Mouse (Mus musculus) hindbrain, embryonic 12.5 days (tissue): ENCODE measurements around the gene Slc38a10. TPM values are rescaled to one million over a fixed set of nuclear protein-coding genes. Genes with fewer than 3 reads are reported as not detected.

Source experiments
- ATAC-seq: fragments of 200-750 bp; cut with Nextera tagmentation; 2 replicates; pipeline ENCODE4 v1.8.0; 2017; ENCODE audit warnings: moderate TSS enrichment; ENCODE audit not compliant: low FRiP score
- H3K27ac ChIP-seq: fragments of 300-500 bp; sonication (generic); 2 replicates; pipeline ENCODE4 v1.5.1; 2016; ENCODE audit warnings: mild to moderate bottlenecking
- H3K27me3 ChIP-seq: fragments of 300-500 bp; sonication (generic); 2 replicates; pipeline ENCODE4 v1.6.1; 2016; ENCODE audit warnings: mild to moderate bottlenecking
- H3K36me3 ChIP-seq: fragments of 300-500 bp; sonication (generic); 2 replicates; pipeline ENCODE4 v1.6.1; 2016; ENCODE audit warnings: mild to moderate bottlenecking
- H3K4me1 ChIP-seq: fragments of 300-500 bp; sonication (generic); 2 replicates; pipeline ENCODE4 v1.6.1; 2016
- H3K4me2 ChIP-seq: fragments of 300-500 bp; sonication (generic); replicated peaks from 2 replicates; pipeline ENCODE4 v1.6.1; 2016; ENCODE audit warnings: mild to moderate bottlenecking
- H3K4me3 ChIP-seq: fragments of 300-500 bp; sonication (generic); 2 replicates; pipeline ENCODE4 v1.5.1; 2016; ENCODE audit warnings: mild to moderate bottlenecking
- H3K9ac ChIP-seq: fragments of 300-500 bp; sonication (generic); 2 replicates; pipeline ENCODE4 v1.6.1; 2016; ENCODE audit warnings: mild to moderate bottlenecking, moderate library complexity
- H3K9me3 ChIP-seq: fragments of 300-500 bp; sonication (generic); replicated peaks from 2 replicates; pipeline ENCODE4 v1.6.1; 2016; ENCODE audit warnings: mild to moderate bottlenecking
- WGBS: fragments of 180-500 bp; shearing (Covaris S2); methylation state at CpG from one replicate; pipeline ENCODE4 v1.1.7; 2016; 5-methylcytosine and 5-hydroxymethylcytosine counted together
- polyA plus RNA-seq: library from polyadenylated mRNA; unstranded; fragments of >200 nt; fragmentation: Nextera tagmentation; extraction: Ambion mirVana; gene quantifications from 2 replicates; pipeline ENCODE4 v1.2.1, GENCODE M21; 2016

The Slc38a10 gene
- 121 and 125 TPM in 2 replicates for polyA plus RNA-seq

GRCm38 (mm10) chr11:120151113-120151494, at the start of gene Slc38a10:
Gene Slc38a10 (minus strand): TSS chr11:120151346.
- H3K27ac ChIP-seq: peak within 1 kb of the TSS; percentile 83
- no peaks in the 10 kb centered on the region for H3K27me3 ChIP-seq
- H3K9ac ChIP-seq: peak within 1 kb of the TSS; percentile 83
- peak within 1 kb of the TSS; percentile 78 for H3K4me2 ChIP-seq
- under 1% methylated on average over 28 of the region's 28 CpGs for WGBS
- H3K9me3 ChIP-seq: no peaks in the 10 kb centered on the region
- H3K4me3 ChIP-seq: peak within 1 kb of the TSS; percentile 89
- H3K4me1 ChIP-seq: peaks cover 23% of the 10 kb centered on the region
- ATAC-seq: peak; percentile 97
- H3K36me3 ChIP-seq: no peaks in the 10 kb centered on the region

- Histone ChIP-seq H3K4me2 (no peak overlapping the region), H3K36me3 (no peaks in the 10 kb centered on the region), H3K4me1 (0 out of 2 replicates have a peak, but pooled peaks cover 3% of the 10 kb centered on the region), H3K27ac (no peak overlapping the region), H3K4me3 (no peak overlapping the region), H3K9me3 (no peaks in the 10 kb centered on the region), H3K27me3 (no peaks in the 10 kb centered on the region), H3K9ac (no peak overlapping the region)
- 79% methylated on average over 6 of the region's 6 CpGs for WGBS
- no peak for ATAC-seq
Observed at GRCm38 (mm10) chr11:120200621-120201020, 49.5 kb upstream of the Slc38a10 start.

- no peak overlapping the region for H3K4me2 ChIP-seq
- H3K4me3 ChIP-seq: no peak overlapping the region
- no peak overlapping the region for H3K27ac ChIP-seq
- H3K9ac ChIP-seq: no peak overlapping the region
- no peaks in the 10 kb centered on the region for H3K27me3 ChIP-seq
- ATAC-seq: no peak
- WGBS: 69% methylated on average over 7 of the region's 7 CpGs
- H3K9me3 ChIP-seq: no peaks in the 10 kb centered on the region
- H3K36me3 ChIP-seq: no peaks in the 10 kb centered on the region
- 0 out of 2 replicates have a peak, but pooled peaks cover 3% of the 10 kb centered on the region for H3K4me1 ChIP-seq
Observed at GRCm38 (mm10) chr11:120199766-120200165, 48.6 kb upstream of the Slc38a10 start.

DNA sequence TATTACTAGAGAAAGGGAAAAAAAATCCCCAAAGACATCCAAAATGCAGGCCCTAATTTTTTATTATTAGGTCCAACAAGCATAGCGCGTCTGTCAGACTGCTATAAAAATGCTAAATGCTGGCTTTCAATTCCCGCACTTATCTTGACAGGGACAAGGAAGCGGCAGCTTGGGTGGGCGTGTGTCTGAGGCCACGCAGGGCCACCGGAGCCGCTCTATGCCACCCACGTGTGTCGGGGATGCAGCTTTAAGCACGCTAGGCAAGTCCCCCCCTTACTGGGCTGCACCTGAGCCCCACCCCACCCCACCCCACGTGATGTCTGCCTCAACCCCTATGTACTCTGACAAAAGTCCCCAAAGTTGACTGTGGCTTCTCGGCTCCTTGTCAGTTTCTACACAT, 47.7 kb upstream of the Slc38a10 start:
- Histone ChIP-seq H3K4me2 (no peak overlapping the region), H3K9me3 (no peaks in the 10 kb centered on the region), H3K4me3 (no peak overlapping the region), H3K9ac (no peak overlapping the region), H3K27ac (no peak overlapping the region), H3K4me1 (0 out of 2 replicates have a peak, but pooled peaks cover 3% of the 10 kb centered on the region), H3K36me3 (no peaks in the 10 kb centered on the region), H3K27me3 (no peaks in the 10 kb centered on the region)
- 36% methylated on average over 13 of the region's 13 CpGs for WGBS
- ATAC-seq: no peak

DNA sequence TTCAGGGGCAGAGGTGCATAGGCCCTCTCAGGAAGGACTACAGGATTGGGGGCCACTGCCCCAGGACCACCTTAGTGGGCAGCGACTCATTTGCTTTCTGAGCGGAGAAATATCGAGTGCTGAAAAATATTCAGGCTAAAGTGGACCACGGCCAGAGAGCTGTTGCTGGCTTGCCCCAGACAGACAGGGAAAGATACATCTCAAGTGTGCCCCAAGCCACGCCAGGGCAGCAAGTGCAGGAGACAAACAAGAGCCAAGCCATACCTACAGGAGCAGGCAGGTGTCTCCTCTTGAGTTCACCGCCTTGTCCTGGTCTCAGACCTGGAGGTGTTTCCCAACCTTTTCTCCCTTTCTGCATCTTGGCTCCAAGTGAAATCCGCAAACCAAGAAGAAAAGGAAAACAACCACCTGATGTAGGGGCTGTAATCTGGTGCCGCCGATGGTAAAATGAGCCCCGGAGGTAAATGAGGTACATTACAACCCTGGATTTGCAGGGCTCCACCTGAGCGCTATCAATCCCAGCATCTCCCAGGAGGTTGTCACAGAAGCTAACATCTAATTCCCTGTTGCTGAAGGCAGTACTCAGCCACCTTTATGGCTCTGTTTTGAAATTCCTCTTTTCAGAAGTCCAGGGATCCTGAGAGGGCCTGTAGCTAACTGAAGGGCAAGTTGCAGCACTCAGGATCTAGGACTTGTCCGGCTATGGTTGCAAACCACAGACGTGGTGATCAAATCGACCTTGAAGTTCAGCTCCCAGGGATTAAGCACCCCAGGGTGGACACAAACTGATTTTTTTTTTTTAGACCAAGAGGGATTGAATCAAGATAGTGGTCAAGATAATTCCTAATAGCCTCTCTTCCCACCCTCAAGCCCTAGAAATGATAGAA, 39.6 kb upstream of the Slc38a10 start:
- H3K4me1 ChIP-seq: peaks cover 24% of the 10 kb centered on the region
- peak overlapping the region; percentile 96 for H3K4me2 ChIP-seq
- WGBS: 33% methylated on average over 14 of the region's 14 CpGs
- no peaks in the 10 kb centered on the region for H3K36me3 ChIP-seq
- ATAC-seq: no peak
- peak overlapping the region; percentile 58 for H3K9ac ChIP-seq
- H3K9me3 ChIP-seq: no peaks in the 10 kb centered on the region
- peak overlapping the region; percentile 22 for H3K4me3 ChIP-seq
- peak overlapping the region; percentile 98; the same call in 1 of the 2 replicates for H3K27ac ChIP-seq
- 0 out of 2 replicates have a peak, but pooled peaks cover 4% of the 10 kb centered on the region for H3K27me3 ChIP-seq

GRCm38 (mm10) chr11:120189459-120190312, 38.5 kb upstream of the Slc38a10 start:
- H3K4me3 ChIP-seq: peak overlapping the region; percentile 61
- peak overlapping the region; percentile 93 for H3K9ac ChIP-seq
- no peaks in the 10 kb centered on the region for H3K36me3 ChIP-seq
- 0 out of 2 replicates have a peak, but pooled peaks cover 4% of the 10 kb centered on the region for H3K27me3 ChIP-seq
- peak overlapping the region; percentile 98 for H3K27ac ChIP-seq
- H3K4me2 ChIP-seq: peak overlapping the region; percentile 96
- peak; percentile 92 for ATAC-seq
- H3K9me3 ChIP-seq: no peaks in the 10 kb centered on the region
- peaks cover 35% of the 10 kb centered on the region for H3K4me1 ChIP-seq
- WGBS: under 1% methylated on average over 65 of the region's 68 CpGs

- under 1% methylated on average over 41 of the region's 41 CpGs for WGBS
- ATAC-seq: no peak
- Histone ChIP-seq H3K4me1 (peaks cover 44% of the 10 kb centered on the region), H3K9ac (peak overlapping the region; percentile 93), H3K27ac (peak overlapping the region; percentile 98), H3K9me3 (no peaks in the 10 kb centered on the region), H3K27me3 (0 out of 2 replicates have a peak, but pooled peaks cover 4% of the 10 kb centered on the region), H3K4me2 (peak overlapping the region; percentile 96), H3K4me3 (peak overlapping the region; percentile 61), H3K36me3 (no peaks in the 10 kb centered on the region)
Observed at GRCm38 (mm10) chr11:120188481-120189441, 37.6 kb upstream of the Slc38a10 start.

GRCm38 (mm10) chr11:120188102-120188480, 36.9 kb upstream of the Slc38a10 start:
- peaks cover 51% of the 10 kb centered on the region for H3K4me1 ChIP-seq
- peak overlapping the region; percentile 61 for H3K4me3 ChIP-seq
- H3K9ac ChIP-seq: peak overlapping the region; percentile 93
- ATAC-seq: no peak
- H3K36me3 ChIP-seq: no peaks in the 10 kb centered on the region
- 0 out of 2 replicates have a peak, but pooled peaks cover 4% of the 10 kb centered on the region for H3K27me3 ChIP-seq
- peak overlapping the region; percentile 98 for H3K27ac ChIP-seq
- 0% methylated on average over 24 of the region's 24 CpGs for WGBS
- peak overlapping the region; percentile 96 for H3K4me2 ChIP-seq
- no peaks in the 10 kb centered on the region for H3K9me3 ChIP-seq

DNA sequence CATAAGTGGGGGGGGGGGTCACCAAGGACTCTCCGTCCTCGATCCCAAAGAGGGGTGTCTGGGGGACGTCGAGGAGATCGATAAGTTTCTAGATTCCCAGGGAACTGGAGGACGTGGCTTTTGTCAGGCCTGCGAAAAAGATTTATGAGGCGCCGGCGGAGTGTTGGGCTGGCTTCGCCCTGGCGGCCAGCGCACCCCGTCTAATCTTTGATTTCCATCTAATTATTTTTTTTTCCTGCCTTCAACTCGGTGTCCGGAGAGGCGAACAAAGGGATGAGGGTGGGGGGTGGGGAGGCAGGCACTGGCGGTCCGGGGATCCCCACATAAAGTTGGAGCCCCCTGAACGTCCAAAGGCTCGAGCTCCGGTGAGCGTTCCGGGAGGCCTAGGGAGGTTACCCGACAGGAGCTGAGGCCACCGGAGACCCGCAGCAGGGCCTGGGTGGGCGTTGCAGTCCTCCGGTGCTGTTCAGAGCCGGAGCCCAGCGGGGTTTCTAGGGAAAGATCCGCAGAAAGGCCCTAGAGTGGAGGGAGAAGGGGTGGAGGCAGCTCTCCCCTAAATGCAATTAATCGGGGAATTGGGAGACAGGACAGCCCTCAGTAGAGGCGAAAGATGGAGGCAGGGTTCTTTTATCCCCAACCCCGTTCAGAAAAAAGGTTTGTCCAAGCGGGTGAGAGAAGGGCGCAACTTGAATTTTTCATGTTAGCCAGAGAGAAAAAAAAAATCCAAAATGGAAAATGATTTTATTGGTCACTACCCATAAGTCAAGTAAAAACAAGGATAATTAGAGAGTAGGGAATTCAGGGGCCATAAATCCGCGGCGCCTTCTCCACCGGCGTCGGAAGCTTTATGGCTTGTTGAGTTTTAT, 36.3 kb upstream of the Slc38a10 start:
- H3K27me3 ChIP-seq: 0 out of 2 replicates have a peak, but pooled peaks cover 4% of the 10 kb centered on the region

DNA sequence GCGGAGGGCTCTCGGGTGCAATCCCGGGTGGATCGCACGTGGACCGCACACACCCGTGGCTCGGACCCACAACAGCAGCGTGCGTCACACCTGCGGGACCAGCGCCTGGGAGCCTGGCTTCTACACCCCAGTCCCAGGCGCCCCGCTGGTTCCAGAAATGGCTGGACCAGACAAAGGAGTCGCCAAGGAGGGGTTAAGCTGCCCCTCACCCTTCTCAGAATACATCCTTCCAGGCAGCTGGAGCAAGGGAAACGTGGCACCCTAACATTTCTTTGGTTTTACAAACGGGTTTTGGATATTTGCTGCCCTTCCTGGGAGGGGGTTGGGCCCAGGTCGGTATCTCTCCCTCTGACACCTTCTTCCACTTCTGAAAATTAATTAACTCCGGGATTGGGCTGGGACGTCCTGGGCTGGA, 35.7 kb upstream of the Slc38a10 start:
- Histone ChIP-seq H3K4me3 (peak overlapping the region; percentile 61), H3K4me2 (peak overlapping the region; percentile 96), H3K9me3 (no peaks in the 10 kb centered on the region), H3K27me3 (0 out of 2 replicates have a peak, but pooled peaks cover 4% of the 10 kb centered on the region), H3K9ac (peak overlapping the region; percentile 93), H3K27ac (peak overlapping the region; percentile 98), H3K4me1 (peaks cover 63% of the 10 kb centered on the region), H3K36me3 (no peaks in the 10 kb centered on the region)
- ATAC-seq: no peak
- whole genome bisulfite sequencing: under 1% methylated on average over 20 of the region's 20 CpGs

More for the DNA sequence above, 36.3 kb upstream of the Slc38a10 start:
- Histone ChIP-seq H3K9me3 (no peaks in the 10 kb centered on the region), H3K4me2 (peak overlapping the region; percentile 96), H3K4me3 (peak overlapping the region; percentile 61), H3K4me1 (peaks cover 57% of the 10 kb centered on the region), H3K27ac (peak overlapping the region; percentile 98), H3K9ac (peak overlapping the region; percentile 93), H3K36me3 (no peaks in the 10 kb centered on the region)
- WGBS: 2% methylated on average over 43 of the region's 43 CpGs
- no peak for ATAC-seq
